Mouse (Mus musculus) megakaryocyte, embryonic 14.5 days (primary cell): ENCODE measurements around the gene Grb2. TPM values are rescaled to one million over a fixed set of nuclear protein-coding genes. Genes with fewer than 3 reads are reported as not detected.

Source experiments
- H3K27me3 ChIP-seq: replicated peaks from 2 replicates; pipeline ENCODE3; 2012; ENCODE audit warnings: inconsistent platforms
- H3K36me3 ChIP-seq: replicated peaks from 2 replicates; pipeline ENCODE3; 2012; ENCODE audit warnings: low read length, inconsistent platforms, mixed read lengths
- H3K4me1 ChIP-seq: 2 replicates; pipeline ENCODE4 v1.6.1; 2012; ENCODE audit warnings: inconsistent platforms
- H3K4me3 ChIP-seq: replicated peaks from 2 replicates; pipeline ENCODE3; 2012; ENCODE audit warnings: moderate library complexity, mild to moderate bottlenecking, inconsistent platforms
- H3K9me3 ChIP-seq: 2 replicates; pipeline ENCODE4 v1.6.1; 2012; ENCODE audit warnings: inconsistent platforms
- FLI1 ChIP-seq: IDR thresholded peaks from 2 replicates; pipeline ENCODE4 v1.6.1; 2012; ENCODE audit warnings: low read length, inconsistent platforms, mixed read lengths
- GATA1 ChIP-seq: IDR thresholded peaks from 3 replicates; pipeline ENCODE4 v1.6.1; 2012; ENCODE audit warnings: mixed read lengths, low read length, inconsistent platforms, borderline replicate concordance
- polyA plus RNA-seq: library from polyadenylated mRNA; stranded (reverse); fragments of >175 nt; gene quantifications from 2 replicates; pipeline ENCODE4 v1.2.3, GENCODE M21; 2012; ENCODE audit warnings: low replicate concordance; ENCODE audit not compliant: insufficient read depth

The Grb2 gene
- polyA plus RNA-seq, 1 experiment: 77.5 TPM

GRCm38 (mm10) chr11:115705561-115705960, 2.8 kb downstream of the Grb2 start:
- Histone ChIP-seq H3K4me1 (peaks cover 70% of the 10 kb centered on the region), H3K27me3 (no peaks in the 10 kb centered on the region), H3K4me3 (peak overlapping the region; percentile 66), H3K36me3 (peaks cover 27% of the 10 kb centered on the region), H3K9me3 (0 out of 2 replicates have a peak, but pooled peaks cover 4% of the 10 kb centered on the region)
- TF ChIP-seq GATA1 (no peak), FLI1 (no peak)

- Histone ChIP-seq H3K27me3 (no peaks in the 10 kb centered on the region), H3K4me3 (no peak overlapping the region), H3K36me3 (peaks cover 28% of the 10 kb centered on the region), H3K9me3 (0 out of 2 replicates have a peak, but pooled peaks cover 4% of the 10 kb centered on the region), H3K4me1 (peaks cover 70% of the 10 kb centered on the region)
- TF ChIP-seq FLI1 (no peak), GATA1 (no peak)
Measured at GRCm38 (mm10) chr11:115704648-115705047, 3.7 kb downstream of the Grb2 start.

- Histone ChIP-seq H3K27me3 (no peaks in the 10 kb centered on the region), H3K4me3 (no peak overlapping the region), H3K4me1 (peaks cover 72% of the 10 kb centered on the region), H3K36me3 (peaks cover 38% of the 10 kb centered on the region), H3K9me3 (0 out of 2 replicates have a peak, but pooled peaks cover 4% of the 10 kb centered on the region)
- TF ChIP-seq FLI1 (no peak), GATA1 (no peak)
Measured at GRCm38 (mm10) chr11:115703466-115703865, 4.9 kb downstream of the Grb2 start.

GRCm38 (mm10) chr11:115698986-115699728, 9.2 kb downstream of the Grb2 start:
- TF ChIP-seq FLI1: no peak
- TF ChIP-seq GATA1: no peak
- H3K36me3 ChIP-seq: peaks cover 65% of the 10 kb centered on the region
- peaks cover 89% of the 10 kb centered on the region for H3K4me1 ChIP-seq

GRCm38 (mm10) chr11:115697722-115698121, 10.7 kb downstream of the Grb2 start:
- H3K4me3 ChIP-seq: peak overlapping the region; percentile 19
- TF ChIP-seq GATA1 (no peak), FLI1 (no peak)
- H3K9me3 ChIP-seq: no peaks in the 10 kb centered on the region
- H3K4me1 ChIP-seq: peaks cover 93% of the 10 kb centered on the region
- no peaks in the 10 kb centered on the region for H3K27me3 ChIP-seq
- peaks cover 59% of the 10 kb centered on the region for H3K36me3 ChIP-seq

More at GRCm38 (mm10) chr11:115698986-115699728, 9.2 kb downstream of the Grb2 start:
- Histone ChIP-seq H3K4me3 (peak overlapping the region; percentile 92), H3K27me3 (no peaks in the 10 kb centered on the region), H3K9me3 (0 out of 2 replicates have a peak, but pooled peaks cover 4% of the 10 kb centered on the region)

GRCm38 (mm10) chr11:115697091-115697490, 11.3 kb downstream of the Grb2 start:
- Histone ChIP-seq H3K9me3 (no peaks in the 10 kb centered on the region), H3K4me1 (peaks cover 94% of the 10 kb centered on the region), H3K4me3 (peak overlapping the region; percentile 64), H3K27me3 (no peaks in the 10 kb centered on the region), H3K36me3 (peaks cover 60% of the 10 kb centered on the region)
- TF ChIP-seq GATA1 (no peak), FLI1 (no peak)

GRCm38 (mm10) chr11:115696471-115696870, 11.9 kb downstream of the Grb2 start:
- H3K9me3 ChIP-seq: no peaks in the 10 kb centered on the region
- no peak for TF ChIP-seq FLI1
- H3K36me3 ChIP-seq: peaks cover 63% of the 10 kb centered on the region
- H3K4me1 ChIP-seq: peaks cover 97% of the 10 kb centered on the region
- no peaks in the 10 kb centered on the region for H3K27me3 ChIP-seq
- no peak overlapping the region for H3K4me3 ChIP-seq

GRCm38 (mm10) chr11:115693979-115694578, 14.3 kb downstream of the Grb2 start:
- Histone ChIP-seq H3K4me1 (peaks cover 92% of the 10 kb centered on the region), H3K4me3 (peak overlapping the region; percentile 78), H3K36me3 (peaks cover 80% of the 10 kb centered on the region), H3K27me3 (no peaks in the 10 kb centered on the region), H3K9me3 (no peaks in the 10 kb centered on the region)
- TF ChIP-seq FLI1: no peak
- no peak for TF ChIP-seq GATA1

- peaks cover 80% of the 10 kb centered on the region for H3K36me3 ChIP-seq
- H3K4me3 ChIP-seq: peak overlapping the region; percentile 77
- H3K4me1 ChIP-seq: peaks cover 94% of the 10 kb centered on the region
- TF ChIP-seq FLI1 (no peak), GATA1 (no peak)
- 0 out of 2 replicates have a peak, but pooled peaks cover 3% of the 10 kb centered on the region for H3K9me3 ChIP-seq
- H3K27me3 ChIP-seq: no peaks in the 10 kb centered on the region
Measured at GRCm38 (mm10) chr11:115692800-115693199, 15.6 kb downstream of the Grb2 start.

- Histone ChIP-seq H3K4me1 (peaks cover 94% of the 10 kb centered on the region), H3K9me3 (0 out of 2 replicates have a peak, but pooled peaks cover 3% of the 10 kb centered on the region), H3K36me3 (peaks cover 78% of the 10 kb centered on the region), H3K27me3 (no peaks in the 10 kb centered on the region), H3K4me3 (peak overlapping the region; percentile 40)
- no peak for TF ChIP-seq FLI1
- TF ChIP-seq GATA1: no peak
Measured at GRCm38 (mm10) chr11:115691976-115692375, 16.4 kb downstream of the Grb2 start.
